9 mouse cellular contexts compared by ENCODE assay signal in the genomic region with DNA sequence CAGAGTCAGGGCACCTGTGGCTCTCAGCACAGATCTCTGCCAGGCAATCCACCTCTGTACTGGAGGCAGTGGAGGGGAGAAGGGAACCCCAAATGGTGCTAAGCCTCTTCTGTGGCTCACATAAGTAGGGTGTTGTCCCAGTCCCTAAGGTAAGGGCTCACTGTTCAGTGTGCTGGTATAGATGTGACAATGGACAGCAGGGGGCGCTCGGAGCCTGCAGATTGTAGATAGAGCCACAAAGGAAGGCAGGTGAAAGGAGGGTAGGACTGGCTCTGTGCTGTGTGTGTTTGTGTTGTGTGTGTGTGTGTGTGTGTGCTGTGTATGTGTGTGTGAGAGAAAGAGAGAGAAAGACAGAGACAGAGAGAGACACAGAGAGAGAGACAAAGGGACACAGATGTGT. TPM values are rescaled to one million over a fixed set of nuclear protein-coding genes. Genes with fewer than 3 reads are reported as not detected.
DNase-seq lines count a peak whose midpoint lies in the region; ATAC-seq and TF ChIP-seq lines count a peak whose summit lies in the region.
"Had no signal": no experiment of that assay in that cellular context is flagged by ENCODE, and none has a peak within 500 bp of the region (broad histone marks: within the 10 kb centered on the region; RNA-seq: fewer than 3 reads in every experiment).

No protein-coding gene starts in this region.

- no peaks in the 10 kb centered on the region for H3K4me1 ChIP-seq in CH12.LX (ENCODE audit: control insufficient read depth in 1 of 2, insufficient read depth in 2 of 2)
- peaks cover 8% of the 10 kb centered on the region; the same call in 1 of the 2 replicates for H3K4me1 ChIP-seq in forebrain, embryonic 15.5 days
- H3K4me1 ChIP-seq in olfactory bulb, adult 2 months (ENCODE audit: control insufficient read depth, insufficient read depth, low read length), result peaks cover 3% of the 10 kb centered on the region; the same call in 1 of the 2 replicates

- no peak for TF ChIP-seq EP300 in CH12.LX (IDR thresholded peaks at IDR 0.05; ENCODE audit: low read length)

- 0% methylated on average over 2 of the region's 2 CpGs for WGBS in forebrain, embryonic 15.5 days
- 0% methylated on average over 2 of the region's 2 CpGs for WGBS in olfactory bulb, adult 2 months

- peak; percentile 92 for ATAC-seq in forebrain, embryonic 15.5 days (replicated peaks)

- no peak for TF ChIP-seq POLR2A in CH12.LX (IDR thresholded peaks at IDR 0.05; ENCODE audit: low read depth, low read length)
- no peak for TF ChIP-seq POLR2A in olfactory bulb, adult 2 months (IDR thresholded peaks at IDR 0.05; ENCODE audit: insufficient read depth, low read depth, low read length)

- H3K9me3 ChIP-seq in CH12.LX (replicated peaks; ENCODE audit: low read length), result no peaks in the 10 kb centered on the region
- no peaks in the 10 kb centered on the region for H3K9me3 ChIP-seq in forebrain, embryonic 15.5 days
- H3K9me3 ChIP-seq: heart, embryonic 13.5 days had no signal

- dilution Hi-C loops in CH12.LX (cut with MboI; ENCODE audit: extremely low pct_ligation_motif_present, extremely low pct_unique_long_range_greater_than_20kb, low sequenced_read_pairs), result no loop called here

- TF ChIP-seq RAD21 in CH12.LX (IDR thresholded peaks at IDR 0.05; ENCODE audit: low read depth, low read length), result peak; percentile 99

- no peaks in the 10 kb centered on the region for H3K36me3 ChIP-seq in CH12.LX (replicated peaks in 1 of 2; ENCODE audit: control insufficient read depth in 1 of 2, insufficient read depth in 1 of 2, low read length in 1 of 2)
- no peaks in the 10 kb centered on the region for H3K36me3 ChIP-seq in forebrain, embryonic 15.5 days
- H3K36me3 ChIP-seq: heart, embryonic 13.5 days had no signal

- H3K27me3 ChIP-seq in CH12.LX (replicated peaks), result peaks cover 78% of the 10 kb centered on the region
- no peaks in the 10 kb centered on the region for H3K27me3 ChIP-seq in forebrain, embryonic 15.5 days

- intact Hi-C loops in heart, postnatal 25 days (cut with DNase I), result loop anchor here (2.0 to 5.0 kb wide), 2 partner anchors 157 to 633 kb away; no protein-coding TSS in a partner anchor

- no peak overlapping the region for H3K4me3 ChIP-seq in CH12.LX (replicated peaks in 1 of 3; ENCODE audit: low read depth in 2 of 3, low read length in 2 of 3, poor library complexity in 1 of 3)
- no peak overlapping the region for H3K4me3 ChIP-seq in forebrain, embryonic 15.5 days
- no peak overlapping the region for H3K4me3 ChIP-seq in olfactory bulb, adult 2 months (ENCODE audit: insufficient read depth, low read depth, low read length)
- H3K4me3 ChIP-seq: heart, embryonic 13.5 days had no signal

- in situ Hi-C loops in CH12.LX (cut with MboI; ENCODE audit: low pct_ligation_motif_present, low pct_unique_long_range_greater_than_20kb, low sequenced_read_pairs), result loop anchor here (5.0 to 10.0 kb wide), 2 partner anchors 435 to 643 kb away; no protein-coding TSS in a partner anchor

- no peaks in the 10 kb centered on the region for H3K79me2 ChIP-seq in CH12.LX (replicated peaks; ENCODE audit: control insufficient read depth, extremely low read depth, insufficient read depth, poor library complexity, severe bottlenecking)

- no peak overlapping the region for H3K4me2 ChIP-seq in CH12.LX (ENCODE audit: insufficient read depth, low read depth, poor library complexity, severe bottlenecking)
- H3K4me2 ChIP-seq in forebrain, embryonic 15.5 days (replicated peaks), result no peak overlapping the region
- H3K4me2 ChIP-seq: heart, embryonic 13.5 days had no signal

- H3K27ac ChIP-seq in CH12.LX (ENCODE audit: insufficient read depth, low read depth), result no peak overlapping the region
- no peak overlapping the region for H3K27ac ChIP-seq in forebrain, embryonic 15.5 days (replicated peaks)
- H3K27ac ChIP-seq in olfactory bulb, adult 2 months (ENCODE audit: insufficient read depth, low read depth, low read length), result no peak overlapping the region
- H3K27ac ChIP-seq: heart, embryonic 13.5 days had no signal

- no peak overlapping the region for H3K9ac ChIP-seq in CH12.LX (ENCODE audit: insufficient read depth, low read depth)
- no peak overlapping the region for H3K9ac ChIP-seq in forebrain, embryonic 15.5 days (replicated peaks)
- H3K9ac ChIP-seq: heart, embryonic 13.5 days had no signal

- TF ChIP-seq CTCF in CH12.LX (conservative IDR thresholded peaks at IDR 0.05 in 1 of 2, IDR thresholded peaks at IDR 0.05 in 1 of 2; ENCODE audit: low read depth in 2 of 2, low read length in 2 of 2), result peak; percentile 76 to 99
- TF ChIP-seq CTCF in olfactory bulb, adult 2 months (IDR thresholded peaks at IDR 0.05; ENCODE audit: insufficient read depth, low read depth, low read length), result peak; percentile 67

- peak; percentile 92 for DNase-seq in CH12.LX (ENCODE audit: extremely low read depth)
- DNase-seq in c-Kit-positive CD71-positive TER-119-positive erythroid progenitor cells, embryonic 14.5 days (ENCODE audit: low spot score), result peak; percentile 64
- DNase-seq in heart, postnatal 25 days (ENCODE audit: low spot score), result peak; percentile 53
- DNase-seq in layer of hippocampus, adult 11-12 months (ENCODE audit: low spot score), result peak; percentile 92
- peak; percentile 86 to 91 for DNase-seq in lung, adult 18-20 months
- peak; percentile 51 for DNase-seq in testis, postnatal 14 days (ENCODE audit: low spot score)

TF ChIP-seq in CH12.LX, 34 proteins besides CTCF, POLR2A, EP300 and RAD21:
- no peak for TF ChIP-seq IRF4 (IDR thresholded peaks at IDR 0.05; ENCODE audit: low read depth, low read length)
- TF ChIP-seq ZKSCAN1 (IDR thresholded peaks at IDR 0.05; ENCODE audit: borderline replicate concordance, low read depth, low read length), result no peak
- no peak for TF ChIP-seq CHD1 (IDR thresholded peaks at IDR 0.05; ENCODE audit: low read depth, low read length)
- peak; percentile 45; the same call in 1 of the 2 replicates for TF ChIP-seq NELFE (IDR thresholded peaks at IDR 0.05; ENCODE audit: low read depth, low read length)
- peak; percentile 61 for TF ChIP-seq ZC3H11A (IDR thresholded peaks at IDR 0.05; ENCODE audit: low read depth, low read length)
- TF ChIP-seq MXI1 (IDR thresholded peaks at IDR 0.05; ENCODE audit: low read depth, low read length), result no peak
- TF ChIP-seq NRF1 (IDR thresholded peaks at IDR 0.05; ENCODE audit: low read depth, low read length), result no peak
- TF ChIP-seq SMC3 (IDR thresholded peaks at IDR 0.05; ENCODE audit: low read depth, low read length), result peak; percentile 94
TF ChIP-seq in CH12.LX: peak in this region for 3.

RNA-seq across cellular contexts. Expression of gene Krt80, which starts 30.4 kb away (rescaled TPM):
- total RNA-seq in CH12.LX (2012; rRNA removed) (not detected in 2 replicates), CH12.LX (2014; rRNA removed) (not detected in 2 replicates)
- 0.20 TPM in 1 of 2 replicates, not detected in the other for polyA plus RNA-seq in CH12.LX (2012; ENCODE audit: insufficient read length, low read depth)
- 0.08 TPM in 1 of 2 replicates, not detected in the other for polyA plus RNA-seq in forebrain, embryonic 15.5 days (2015; fragmentation: Nextera tagmentation; extraction: Ambion mirVana)
- 1 to 10 TPM; 2.0 to 2.2 TPM for total RNA-seq in heart, postnatal 25 days (2021)
- not detected in 2 replicates for polyA plus RNA-seq in olfactory bulb, adult 2 months (2012; ENCODE audit: insufficient read depth, insufficient read length, low replicate concordance, missing spikeins)

RNA-seq across cellular contexts. Expression of gene 6030408B16Rik, which starts 46.5 kb away (rescaled TPM):
- total RNA-seq in CH12.LX (2012; rRNA removed) (0.13 TPM in 1 of 2 replicates, not detected in the other), CH12.LX (2014; rRNA removed) (0.17 and 0.20 TPM in 2 replicates)
- polyA plus RNA-seq in CH12.LX (2012; ENCODE audit: insufficient read length, low read depth), result not detected in 2 replicates
- 0.37 and 0.48 TPM in 2 replicates for polyA plus RNA-seq in forebrain, embryonic 15.5 days (2015; fragmentation: Nextera tagmentation; extraction: Ambion mirVana)
- total RNA-seq in heart, postnatal 25 days (2021), result 1 to 10 TPM; 1.3 to 1.5 TPM
- not detected in 2 replicates for polyA plus RNA-seq in olfactory bulb, adult 2 months (2012; ENCODE audit: insufficient read depth, insufficient read length, low replicate concordance, missing spikeins)

RNA-seq across cellular contexts. Expression of gene Atg101, which starts 55.5 kb away (rescaled TPM):
- total RNA-seq in CH12.LX (2012; rRNA removed) (56.9 and 58.8 TPM in 2 replicates), CH12.LX (2014; rRNA removed) (61.2 and 61.3 TPM in 2 replicates)
- 49.1 and 55.9 TPM in 2 replicates for polyA plus RNA-seq in CH12.LX (2012; ENCODE audit: insufficient read length, low read depth)
- polyA plus RNA-seq in forebrain, embryonic 15.5 days (2015; fragmentation: Nextera tagmentation; extraction: Ambion mirVana), result 86.4 and 86.8 TPM in 2 replicates
- total RNA-seq in heart, postnatal 25 days (2021), result 10 to 100 TPM; 21.5 to 25.0 TPM
- not detected in 2 replicates for polyA plus RNA-seq in olfactory bulb, adult 2 months (2012; ENCODE audit: insufficient read depth, insufficient read length, low replicate concordance, missing spikeins)

Comparison
In these comparisons a context has a peak if more than half of its experiments do, and no peak if none do; other contexts are left out.
1. RNA of gene Atg101, which starts 55.5 kb away (polyA plus RNA-seq): 86.4 to 86.8 TPM in forebrain, embryonic 15.5 days and 49.1 to 55.9 TPM in CH12.LX; not detected in olfactory bulb, adult 2 months; every median in the first group is over 10 times any median in the second.
2. Peak in every context shown above with its lines, with median percentiles within 50 percentile points of each other: DNase-seq.